Mouse (Mus musculus) forebrain, embryonic 13.5 days (tissue): ENCODE data around the gene Immp1l. TPM values are rescaled to one million over a fixed set of nuclear protein-coding genes. Genes with fewer than 3 reads are reported as not detected.

Experiments
- microRNA-seq: library from miRNA; unstranded; fragments of <30 nt; microRNA quantifications from one replicate; pipeline ENCODE4, GENCODE M21; 2016
- polyA plus RNA-seq: library from polyadenylated mRNA; unstranded; fragments of >200 nt; fragmentation: Nextera tagmentation; extraction: Ambion mirVana; gene quantifications from 2 replicates; pipeline ENCODE4 v1.2.1, GENCODE M21; 2015

Immp1l gene
- polyA plus RNA-seq, 1 experiment from 2014 or later, result 133 TPM

Small RNA genes within 50 kb of the gene (microRNA-seq; reads per million reads assigned to microRNA genes)
- gene Gm22002, result not detected

Other genes with a start within 250 kb of the Immp1l start
- 87.1 and 92.7 TPM in 2 replicates for gene Pax6, start 235.7 kb upstream of the Immp1l start, polyA plus RNA-seq
- gene Elp4, start 74 bp upstream of the Immp1l start, polyA plus RNA-seq, result 52.3 and 59.8 TPM in 2 replicates
- 47.7 and 51.3 TPM in 2 replicates for gene Dnajc24, start 98.9 kb downstream of the Immp1l start, polyA plus RNA-seq